Mouse (Mus musculus) heart, embryonic 13.5 days (tissue): ENCODE data around the gene Olfr53. TPM values are rescaled to one million over a fixed set of nuclear protein-coding genes. Genes with fewer than 3 reads are reported as not detected.

ENCODE experiments used
- polyA plus RNA-seq: library from polyadenylated mRNA; unstranded; fragments of >200 nt; fragmentation: Nextera tagmentation; extraction: Ambion mirVana; gene quantifications from 2 replicates; pipeline ENCODE4 v1.2.1, GENCODE M21; 2015

The Olfr53 gene
- polyA plus RNA-seq, 1 experiment from 2014 or later = not detected

Other genes starting within 250 kb of the Olfr53 start
- gene Olfr531, start 243.5 kb upstream of the Olfr53 start, polyA plus RNA-seq = not detected in 2 replicates
- gene Olfr532, start 224.8 kb upstream of the Olfr53 start, polyA plus RNA-seq = not detected in 2 replicates
- not detected in 2 replicates for gene Olfr533, start 183.1 kb upstream of the Olfr53 start, polyA plus RNA-seq
- not detected in 2 replicates for gene Olfr535, start 162.2 kb upstream of the Olfr53 start, polyA plus RNA-seq
- not detected in 2 replicates for gene Olfr536, start 139.1 kb upstream of the Olfr53 start, polyA plus RNA-seq
- gene Olfr538, start 78.6 kb upstream of the Olfr53 start, polyA plus RNA-seq = not detected in 2 replicates
- gene Olfr46, start 45.2 kb upstream of the Olfr53 start, polyA plus RNA-seq = not detected in 2 replicates
- gene Olfr61, start 17.5 kb upstream of the Olfr53 start, polyA plus RNA-seq = not detected in 2 replicates
- not detected in 2 replicates for gene Olfr539, start 13.5 kb downstream of the Olfr53 start, polyA plus RNA-seq
- gene Olfr45, start 35.5 kb downstream of the Olfr53 start, polyA plus RNA-seq = not detected in 2 replicates
- gene Olfr541, start 50.8 kb downstream of the Olfr53 start, polyA plus RNA-seq = not detected in 2 replicates
- gene Cyp2e1, start 117.3 kb downstream of the Olfr53 start, polyA plus RNA-seq = not detected in 2 replicates
- 0.23 and 0.29 TPM in 2 replicates for gene Syce1, start 141.4 kb downstream of the Olfr53 start, polyA plus RNA-seq
- gene Zfp941, start 175.7 kb downstream of the Olfr53 start, polyA plus RNA-seq = 0.66 and 0.90 TPM in 2 replicates
- 0.24 and 0.90 TPM in 2 replicates for gene Urah, start 188.6 kb downstream of the Olfr53 start, polyA plus RNA-seq
- not detected in 2 replicates for gene Scgb1c1, start 199.1 kb downstream of the Olfr53 start, polyA plus RNA-seq
- 0.09 TPM in 1 of 2 replicates, not detected in the other for gene Odf3, start 201.4 kb downstream of the Olfr53 start, polyA plus RNA-seq
- gene Gm45785, start 209.9 kb downstream of the Olfr53 start, polyA plus RNA-seq = not detected in 2 replicates
- gene Ric8a, start 210.5 kb downstream of the Olfr53 start, polyA plus RNA-seq = 40.1 and 46.2 TPM in 2 replicates
- 28.6 and 29.0 TPM in 2 replicates for gene Bet1l, start 211.1 kb downstream of the Olfr53 start, polyA plus RNA-seq
- 164 and 190 TPM in 2 replicates for gene Psmd13, start 235.5 kb downstream of the Olfr53 start, polyA plus RNA-seq
- 40.7 and 48.7 TPM in 2 replicates for gene Sirt3, start 235.9 kb downstream of the Olfr53 start, polyA plus RNA-seq